Mouse (Mus musculus) liver, adult 2 months (tissue): ENCODE data around the gene Kcnj6.

Experiments
- CTCF ChIP-seq: fragments of 200-500 bp; IDR thresholded peaks from 2 replicates; pipeline ENCODE4 v1.5.1; 2011; ENCODE audit warnings: low read depth, low read length, control low read depth
- POLR2A ChIP-seq: fragments of 200-500 bp; IDR thresholded peaks from 2 replicates; pipeline ENCODE4 v1.6.1; 2011; ENCODE audit warnings: low read length, control low read depth; ENCODE audit not compliant: insufficient read depth; ENCODE audit errors: extremely low read depth

DNA sequence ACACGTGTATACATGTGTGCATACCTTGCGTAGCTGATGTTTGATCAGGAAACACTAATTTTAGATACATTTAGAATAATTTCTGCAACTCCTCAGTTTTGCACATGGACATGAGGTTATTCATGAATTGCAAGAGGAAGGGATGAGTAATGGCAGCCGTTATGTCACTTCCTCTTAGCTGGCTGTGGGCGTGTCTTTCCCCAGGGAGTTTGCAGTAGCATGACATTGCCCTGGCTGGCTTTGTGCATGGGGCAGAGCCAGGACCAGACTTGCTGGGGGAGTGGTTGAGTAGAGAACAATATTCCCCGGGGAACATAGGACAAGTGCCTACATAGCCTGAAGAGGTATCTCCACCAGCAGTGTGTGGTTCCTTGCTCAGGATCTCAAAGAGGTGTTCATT, 134.0 kb downstream of the Kcnj6 start:
- TF ChIP-seq CTCF (no peak), POLR2A (no peak)
